Mouse (Mus musculus) hindbrain, embryonic 10.5 days (tissue): Measurements from ENCODE around the gene Rgl1. TPM values are rescaled to one million over a fixed set of nuclear protein-coding genes. Genes with fewer than 3 reads are reported as not detected.

Experiments used
- DNase-seq: peaks from one replicate; pipeline ENCODE4 v3.0.0-alpha.2; 2017; ENCODE audit warnings: low spot score
- H3K27ac ChIP-seq: fragments of 300-500 bp; sonication (generic); 2 replicates; pipeline ENCODE4 v1.5.1; 2016; ENCODE audit warnings: mild to moderate bottlenecking, moderate library complexity
- H3K27me3 ChIP-seq: fragments of 300-500 bp; sonication (generic); 2 replicates; pipeline ENCODE4 v1.6.1; 2016; ENCODE audit warnings: mild to moderate bottlenecking; ENCODE audit not compliant: poor library complexity, insufficient read depth, severe bottlenecking
- H3K36me3 ChIP-seq: fragments of 300-500 bp; sonication (generic); 2 replicates; pipeline ENCODE4 v1.6.1; 2016; ENCODE audit warnings: mild to moderate bottlenecking, moderate library complexity
- H3K4me1 ChIP-seq: fragments of 300-500 bp; sonication (generic); replicated peaks from 2 replicates; pipeline ENCODE4 v1.6.1; 2016; ENCODE audit warnings: mild to moderate bottlenecking
- H3K4me3 ChIP-seq: fragments of 300-500 bp; sonication (generic); 2 replicates; pipeline ENCODE4 v1.5.1; 2016; ENCODE audit warnings: mild to moderate bottlenecking, moderate library complexity
- H3K9me3 ChIP-seq: fragments of 300-500 bp; sonication (generic); 2 replicates; pipeline ENCODE4 v1.6.1; 2016; ENCODE audit warnings: mild to moderate bottlenecking, moderate library complexity
- WGBS: fragments of 180-500 bp; shearing (Covaris S2); methylation state at CpG from one replicate; pipeline ENCODE4 v1.1.7; 2016; 5-methylcytosine and 5-hydroxymethylcytosine counted together
- polyA plus RNA-seq: library from polyadenylated mRNA; unstranded; fragments of >200 nt; fragmentation: Nextera tagmentation; extraction: Ambion mirVana; gene quantifications from 2 replicates; pipeline ENCODE4 v1.2.1, GENCODE M21; 2016

Rgl1 gene
- polyA plus RNA-seq, 1 experiment from 2014 or later: 27.1 TPM

DNA sequence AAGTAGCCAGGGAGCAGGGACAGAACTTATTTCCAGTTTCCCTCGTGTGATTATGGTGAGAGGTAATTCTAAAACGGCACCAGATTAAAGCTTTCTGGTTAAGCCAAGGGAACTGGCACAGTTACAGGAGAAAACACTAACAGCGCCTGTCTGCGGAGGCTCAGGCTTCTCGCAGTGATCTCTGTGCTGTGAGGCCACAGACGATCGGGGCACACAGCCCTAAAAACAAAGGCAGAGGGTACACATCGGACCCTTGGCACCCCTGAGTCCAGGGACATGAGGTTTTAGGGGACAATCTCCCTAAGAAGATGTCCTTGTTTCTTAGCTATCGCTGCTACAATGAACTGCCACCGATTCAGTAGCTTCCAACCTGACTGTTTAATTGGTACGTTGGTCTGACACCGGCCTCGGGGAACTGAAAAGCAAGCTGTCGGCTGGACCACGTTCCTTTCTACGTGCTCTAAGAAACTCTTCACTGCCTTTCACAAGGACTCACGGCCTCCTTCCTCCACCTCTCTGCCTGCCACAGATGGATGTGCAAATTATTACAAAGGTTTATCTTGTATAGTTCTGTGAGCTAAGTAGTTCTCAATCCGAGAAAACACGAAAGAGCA lies 187.9 kb downstream of the Rgl1 start:
- 57% methylated on average over 19 of the region's 19 CpGs for WGBS
- peaks cover 28% of the 10 kb centered on the region for H3K27me3 ChIP-seq
- peak overlapping the region; percentile 42; the same call in 1 of the 2 replicates for H3K27ac ChIP-seq
- DNase-seq: no peak
- H3K36me3 ChIP-seq: no peaks in the 10 kb centered on the region
- peaks cover 90% of the 10 kb centered on the region for H3K4me1 ChIP-seq
- no peak overlapping the region for H3K4me3 ChIP-seq
- no peaks in the 10 kb centered on the region for H3K9me3 ChIP-seq

DNA sequence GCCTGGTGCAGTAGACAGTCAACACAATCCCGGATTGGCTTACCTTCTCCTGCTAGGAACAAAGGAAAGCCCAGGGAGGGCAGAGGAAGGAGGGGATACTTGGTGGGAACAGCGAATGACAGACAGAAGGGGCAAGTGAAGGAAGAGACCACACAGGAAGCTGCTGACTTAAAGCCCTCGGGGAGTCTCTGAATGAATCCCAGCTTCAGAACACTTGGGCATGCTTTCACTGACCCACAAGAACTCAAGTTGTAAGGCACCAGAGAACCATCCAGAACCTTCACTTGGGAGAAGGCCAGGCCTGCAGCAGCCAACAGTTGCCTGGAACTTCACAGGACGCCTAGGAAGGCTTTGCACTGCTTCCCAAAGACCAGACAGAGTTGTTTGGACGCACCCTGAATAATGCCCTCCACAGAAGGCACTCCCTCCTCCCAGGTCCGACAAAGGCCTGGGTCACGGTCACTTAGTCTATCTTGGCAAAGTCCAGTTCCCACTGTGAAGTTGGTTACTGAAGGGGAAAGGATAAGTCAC lies 189.5 kb downstream of the Rgl1 start:
- peaks cover 90% of the 10 kb centered on the region for H3K4me1 ChIP-seq
- peaks cover 34% of the 10 kb centered on the region for H3K27me3 ChIP-seq
- 6% methylated on average over 7 of the region's 7 CpGs for WGBS
- H3K36me3 ChIP-seq: no peaks in the 10 kb centered on the region
- no peaks in the 10 kb centered on the region for H3K9me3 ChIP-seq
- peak; percentile 56 for DNase-seq
- no peak overlapping the region for H3K4me3 ChIP-seq
- peak overlapping the region; percentile 76 for H3K27ac ChIP-seq

DNA sequence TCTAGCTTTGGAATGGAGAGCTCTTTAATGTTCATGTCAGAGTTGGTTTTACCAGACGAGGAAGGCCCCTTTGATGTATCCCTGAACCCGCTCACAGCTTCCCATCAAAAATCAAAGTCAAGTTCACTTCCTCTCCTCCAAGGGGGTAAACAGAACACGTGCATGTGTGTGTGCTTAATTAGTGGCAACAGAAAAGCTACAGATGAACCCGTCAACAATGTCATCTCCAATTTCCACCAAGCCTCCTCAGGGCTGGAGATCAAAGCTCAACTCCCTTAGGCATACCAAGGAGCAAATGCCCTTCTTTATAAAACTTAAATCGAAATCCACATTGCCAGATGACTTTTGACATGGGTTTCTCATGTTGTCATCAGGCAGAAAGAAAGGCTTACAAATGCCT lies 191.1 kb downstream of the Rgl1 start:
- WGBS: 52% methylated on average over 5 of the region's 5 CpGs
- Histone ChIP-seq H3K4me1 (peaks cover 77% of the 10 kb centered on the region), H3K27ac (no peak overlapping the region), H3K4me3 (no peak overlapping the region), H3K9me3 (no peaks in the 10 kb centered on the region), H3K36me3 (peaks cover 13% of the 10 kb centered on the region), H3K27me3 (peaks cover 46% of the 10 kb centered on the region)
- no peak for DNase-seq

DNA sequence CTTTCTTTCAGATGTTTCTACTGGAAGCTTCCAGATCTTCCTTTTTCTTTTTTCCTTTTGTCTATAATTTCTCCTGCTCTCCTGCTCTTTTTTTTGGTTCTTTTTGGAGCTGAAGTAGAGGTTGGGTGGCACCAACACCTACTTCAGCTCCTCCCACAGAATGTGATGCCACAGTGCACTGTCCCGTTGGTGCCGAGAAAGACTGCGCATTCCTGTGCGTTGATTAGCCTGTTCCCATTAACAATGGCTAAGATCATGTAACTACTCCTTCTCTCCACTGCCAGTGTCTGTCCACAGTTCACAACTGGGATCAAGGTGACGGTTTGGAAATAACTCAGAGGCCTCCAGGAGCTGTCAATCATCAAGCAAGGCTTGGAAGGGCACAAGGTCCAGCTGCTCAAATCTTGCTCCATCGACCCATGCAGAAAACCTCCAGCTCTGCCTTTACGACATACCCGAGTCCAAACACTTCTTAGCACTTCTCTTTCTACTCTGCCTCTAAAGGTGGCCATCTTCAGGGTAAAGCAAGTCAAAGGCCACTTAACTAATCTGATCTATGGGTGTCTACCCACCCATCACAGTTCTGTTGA lies 192.6 kb downstream of the Rgl1 start:
- Histone ChIP-seq H3K4me3 (no peak overlapping the region), H3K9me3 (no peaks in the 10 kb centered on the region), H3K27me3 (peaks cover 49% of the 10 kb centered on the region), H3K27ac (peak overlapping the region; percentile 62), H3K4me1 (peaks cover 70% of the 10 kb centered on the region), H3K36me3 (peaks cover 19% of the 10 kb centered on the region)
- WGBS: 44% methylated on average over 8 of the region's 8 CpGs
- no peak for DNase-seq

DNA sequence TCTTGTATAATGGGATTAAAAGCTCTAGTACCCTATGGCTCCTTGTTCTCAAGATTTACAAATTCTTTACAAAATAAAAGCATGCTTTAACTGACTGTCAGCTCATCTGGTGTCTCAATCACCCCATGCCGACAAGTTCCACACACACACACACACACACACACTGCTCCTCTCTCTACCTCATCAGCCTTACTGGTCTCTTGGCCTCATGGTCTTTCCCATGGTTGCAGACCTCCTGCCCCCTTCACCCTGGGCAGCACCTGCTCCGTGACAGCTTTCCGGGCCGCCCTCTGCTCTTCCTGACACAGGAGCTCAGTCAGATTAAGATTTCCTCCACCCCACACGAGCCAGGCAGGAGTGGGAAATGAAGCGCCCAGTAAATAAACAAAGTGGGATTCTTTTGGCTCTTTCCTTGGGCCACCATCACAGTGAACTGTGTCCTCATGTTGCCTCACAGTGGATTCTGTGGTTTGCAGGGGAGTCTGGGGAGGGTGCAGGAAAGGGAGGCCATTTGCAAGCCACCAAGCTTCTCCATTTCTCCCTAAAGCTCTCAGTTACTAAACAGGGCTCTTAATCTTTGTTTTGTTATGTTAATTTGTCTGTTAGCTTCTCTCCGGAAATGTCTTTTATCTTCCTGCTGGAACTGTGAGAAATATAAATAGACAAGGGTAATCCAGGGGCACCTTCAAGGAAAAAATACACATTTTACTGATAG lies 193.2 kb downstream of the Rgl1 start:
- no peak for DNase-seq
- peak overlapping the region; percentile 62 for H3K27ac ChIP-seq
- H3K4me3 ChIP-seq: no peak overlapping the region

DNA sequence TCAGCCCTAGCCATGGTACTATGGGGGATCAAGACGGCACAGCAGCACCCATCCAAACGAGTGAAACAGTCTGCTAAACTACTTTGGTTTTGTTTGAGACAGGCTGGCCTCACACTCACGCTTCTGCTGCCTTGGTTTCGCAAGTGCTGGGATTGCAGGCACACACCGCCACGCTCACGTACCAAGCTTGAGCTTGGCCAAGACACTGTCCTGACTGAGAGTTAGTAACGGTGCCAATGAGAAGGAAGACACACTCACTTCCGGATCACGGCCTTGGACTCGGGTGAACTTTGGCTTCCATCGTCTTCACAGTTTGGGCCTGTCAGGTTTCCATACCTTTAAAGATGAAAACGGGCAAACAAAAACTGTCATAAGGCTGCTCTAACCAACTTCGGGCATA lies 194.8 kb downstream of the Rgl1 start:
- Histone ChIP-seq H3K27me3 (peaks cover 57% of the 10 kb centered on the region), H3K4me1 (peaks cover 69% of the 10 kb centered on the region)
- 94% methylated on average over 14 of the region's 14 CpGs for WGBS

More for the DNA sequence above, 193.2 kb downstream of the Rgl1 start:
- 28% methylated on average over 7 of the region's 7 CpGs for WGBS
- peaks cover 53% of the 10 kb centered on the region for H3K27me3 ChIP-seq
- no peaks in the 10 kb centered on the region for H3K9me3 ChIP-seq
- peaks cover 19% of the 10 kb centered on the region for H3K36me3 ChIP-seq
- H3K4me1 ChIP-seq: peaks cover 70% of the 10 kb centered on the region

DNA sequence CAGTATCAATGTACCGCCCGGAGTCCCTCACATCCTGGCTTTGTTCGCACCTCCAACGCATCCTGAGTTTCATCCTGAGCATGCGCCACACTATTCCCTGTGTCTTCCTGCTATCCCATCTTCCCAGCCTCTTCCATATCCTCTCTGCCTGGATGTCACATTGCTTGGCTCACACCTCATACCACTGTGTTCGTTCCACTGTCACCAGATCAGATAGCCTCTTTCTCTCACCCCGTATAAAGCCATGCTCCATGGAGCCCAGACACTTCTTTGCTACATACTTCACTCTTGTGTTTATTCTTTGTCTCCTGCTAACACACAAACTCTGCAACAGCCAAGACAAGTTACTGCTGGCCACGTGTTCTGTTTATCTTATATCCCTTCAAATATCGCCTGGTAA lies 195.5 kb downstream of the Rgl1 start:
- Histone ChIP-seq H3K27ac (no peak overlapping the region), H3K36me3 (peaks cover 19% of the 10 kb centered on the region), H3K4me1 (peaks cover 68% of the 10 kb centered on the region), H3K4me3 (no peak overlapping the region), H3K27me3 (peaks cover 58% of the 10 kb centered on the region), H3K9me3 (no peaks in the 10 kb centered on the region)
- no peak for DNase-seq
- 91% methylated on average over 9 of the region's 9 CpGs for WGBS

More for the DNA sequence above, 194.8 kb downstream of the Rgl1 start:
- no peak for DNase-seq
- H3K36me3 ChIP-seq: peaks cover 19% of the 10 kb centered on the region
- H3K9me3 ChIP-seq: no peaks in the 10 kb centered on the region
- H3K27ac ChIP-seq: no peak overlapping the region
- H3K4me3 ChIP-seq: no peak overlapping the region

DNA sequence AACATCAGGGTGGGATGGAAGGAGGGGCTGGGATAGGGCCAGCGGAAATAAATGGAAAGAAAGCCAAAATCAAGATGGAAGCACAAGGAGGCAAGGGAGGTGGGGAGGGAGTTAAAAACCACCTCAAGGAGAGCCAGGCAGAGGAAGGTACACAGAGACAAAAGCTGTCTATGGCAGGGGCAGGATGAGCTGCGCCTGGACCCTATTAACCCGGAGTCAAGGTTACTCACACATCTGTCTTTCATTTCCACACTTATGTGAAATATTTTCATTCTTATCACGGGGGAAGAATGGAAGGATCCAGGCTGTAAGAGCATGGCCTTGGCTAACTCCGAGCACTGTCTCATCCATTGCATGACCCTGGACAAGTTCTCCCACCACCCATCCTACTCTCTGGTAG lies 202.9 kb downstream of the Rgl1 start:
- peaks cover 39% of the 10 kb centered on the region for H3K27me3 ChIP-seq
- no peaks in the 10 kb centered on the region for H3K36me3 ChIP-seq
- no peak overlapping the region for H3K4me3 ChIP-seq
- peaks cover 52% of the 10 kb centered on the region for H3K4me1 ChIP-seq
- no peaks in the 10 kb centered on the region for H3K9me3 ChIP-seq
- DNase-seq: no peak
- H3K27ac ChIP-seq: no peak overlapping the region
- WGBS: 70% methylated on average over 5 of the region's 5 CpGs

DNA sequence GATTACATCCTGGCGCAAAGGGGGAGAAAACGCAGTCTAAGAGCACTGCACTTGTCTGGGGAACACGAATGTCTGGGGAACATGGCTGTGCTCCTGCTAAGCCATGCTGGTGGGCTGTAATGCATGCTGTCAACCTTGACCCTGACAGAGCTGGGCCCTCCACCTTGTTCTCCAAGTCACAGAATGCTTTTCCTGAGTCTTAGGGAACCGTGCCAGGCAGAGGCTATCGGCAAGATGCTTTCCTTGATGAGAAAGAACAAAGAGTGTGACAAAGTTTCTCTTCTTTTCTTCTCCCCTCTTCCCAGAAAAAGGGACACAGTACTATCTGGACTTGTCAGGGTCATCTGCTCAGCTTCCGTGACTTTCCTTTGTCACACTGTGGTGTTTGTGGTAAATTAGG lies 203.3 kb downstream of the Rgl1 start:
- no peaks in the 10 kb centered on the region for H3K36me3 ChIP-seq
- H3K4me3 ChIP-seq: no peak overlapping the region
- peaks cover 38% of the 10 kb centered on the region for H3K27me3 ChIP-seq
- no peak overlapping the region for H3K27ac ChIP-seq
- H3K4me1 ChIP-seq: peaks cover 50% of the 10 kb centered on the region
- no peaks in the 10 kb centered on the region for H3K9me3 ChIP-seq
- no peak for DNase-seq
- WGBS: 85% methylated on average over 6 of the region's 6 CpGs

DNA sequence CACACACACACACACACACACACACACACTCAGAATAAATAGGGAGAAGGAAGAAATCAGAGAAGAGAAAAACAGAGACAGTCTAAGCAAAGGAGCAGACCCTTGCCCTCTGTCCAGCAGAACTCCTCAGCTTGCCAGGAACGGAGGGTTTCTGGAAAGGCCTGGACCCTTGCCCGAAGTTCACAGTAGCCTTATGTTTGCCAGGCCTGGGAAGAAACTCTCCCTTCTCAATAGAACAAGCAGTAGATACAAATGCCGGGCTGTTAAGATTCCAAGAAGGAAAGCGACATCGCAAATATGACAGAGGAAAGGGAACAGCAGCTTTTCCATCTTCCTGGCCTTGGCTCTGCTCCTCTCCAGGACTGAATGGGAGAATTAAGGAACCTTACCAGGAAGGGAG lies 205.7 kb downstream of the Rgl1 start:
- peaks cover 51% of the 10 kb centered on the region for H3K4me1 ChIP-seq

DNA sequence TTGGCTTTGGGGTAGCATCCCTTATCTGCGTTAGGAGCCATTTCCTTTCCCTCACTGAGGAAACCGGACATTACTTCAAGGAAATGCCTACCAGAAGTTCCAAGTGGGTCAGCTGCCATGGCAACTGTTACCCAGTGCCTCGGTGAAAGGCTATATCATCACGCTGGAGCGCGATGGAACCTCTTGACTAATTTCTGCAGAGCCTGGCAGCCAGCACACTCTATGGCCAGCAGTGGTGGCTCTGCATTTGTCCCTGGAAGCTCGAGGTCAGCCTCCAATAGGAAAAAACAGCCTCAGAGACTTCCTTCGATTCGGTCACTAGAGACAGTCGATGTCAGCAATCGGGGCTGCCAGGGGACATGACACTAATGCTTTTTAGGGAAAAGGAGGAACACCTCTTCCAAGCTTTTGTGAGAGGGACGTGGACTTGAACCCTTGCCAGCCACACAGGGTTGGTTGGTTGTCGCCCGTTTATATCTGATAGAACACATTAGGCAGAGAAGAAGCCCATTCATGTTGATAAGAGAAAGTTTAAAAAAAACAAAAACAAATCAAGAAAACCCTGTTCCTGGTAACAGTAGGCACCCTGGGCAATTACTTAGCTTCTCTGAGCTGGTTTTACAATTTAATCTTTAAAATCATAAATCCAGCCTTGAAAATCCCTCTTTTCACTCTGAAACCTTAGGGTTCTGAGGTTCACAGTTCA lies 209.4 kb downstream of the Rgl1 start:
- peak; percentile 63 for DNase-seq
- no peaks in the 10 kb centered on the region for H3K9me3 ChIP-seq
- peaks cover 35% of the 10 kb centered on the region for H3K36me3 ChIP-seq
- H3K27ac ChIP-seq: peak overlapping the region; percentile 86
- H3K27me3 ChIP-seq: no peaks in the 10 kb centered on the region
- peaks cover 37% of the 10 kb centered on the region for H3K4me1 ChIP-seq
- H3K4me3 ChIP-seq: no peak overlapping the region
- 60% methylated on average over 14 of the region's 14 CpGs for whole genome bisulfite sequencing

More for the DNA sequence above, 205.7 kb downstream of the Rgl1 start:
- no peak overlapping the region for H3K4me3 ChIP-seq
- H3K27ac ChIP-seq: no peak overlapping the region
- peaks cover under 1% of the 10 kb centered on the region; the same call in 1 of the 2 replicates for H3K36me3 ChIP-seq
- DNase-seq: no peak
- WGBS: 89% methylated on average over 5 of the region's 5 CpGs
- peaks cover 21% of the 10 kb centered on the region for H3K27me3 ChIP-seq
- H3K9me3 ChIP-seq: no peaks in the 10 kb centered on the region

DNA sequence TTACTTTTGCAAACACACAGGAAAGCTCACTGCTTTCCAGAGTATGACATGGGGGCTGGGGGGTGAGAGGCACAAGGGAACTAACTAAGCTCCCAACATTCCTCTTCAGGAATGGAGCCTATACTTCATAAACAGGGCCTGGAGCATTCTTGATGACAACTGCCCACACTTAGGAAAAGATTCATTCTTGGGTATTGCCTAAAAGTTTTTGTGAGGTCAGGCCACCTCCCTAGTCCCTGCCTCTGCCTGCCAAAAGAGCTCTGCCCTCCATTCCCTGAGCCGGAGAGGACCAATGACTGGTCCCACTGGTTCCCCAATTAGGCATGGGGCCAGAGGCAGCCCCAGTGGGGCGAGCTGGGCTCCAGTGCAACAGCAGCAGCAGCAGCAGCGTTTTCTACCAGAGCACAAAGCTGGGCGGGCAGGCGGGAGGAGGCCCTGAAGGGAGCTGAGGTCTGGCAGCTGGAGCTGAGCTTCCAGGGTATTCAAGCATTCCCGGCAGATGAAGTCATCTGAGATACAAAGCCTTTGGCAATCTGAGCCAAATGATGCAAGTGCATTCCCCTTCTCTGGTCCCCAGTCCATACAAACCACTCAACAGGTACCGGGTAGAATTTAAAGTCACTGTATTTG lies 210.1 kb downstream of the Rgl1 start:
- Histone ChIP-seq H3K4me1 (peaks cover 34% of the 10 kb centered on the region), H3K4me3 (no peak overlapping the region; the same call in 1 of the 2 replicates), H3K27me3 (no peaks in the 10 kb centered on the region), H3K9me3 (no peaks in the 10 kb centered on the region), H3K27ac (peak overlapping the region; percentile 86), H3K36me3 (peaks cover 42% of the 10 kb centered on the region)
- 19% methylated on average over 7 of the region's 7 CpGs for WGBS
- DNase-seq: peak; percentile 71
